Mouse (Mus musculus) kidney, adult 2 months (tissue): ENCODE data around the gene Cdrt4.

Experiments
- CTCF ChIP-seq: fragments of 200-500 bp; conservative IDR thresholded peaks from 2 replicates; pipeline ENCODE4 v1.5.1; 2011; ENCODE audit warnings: low read depth, mild to moderate bottlenecking, control low read depth, low read length, moderate library complexity, mixed read lengths; ENCODE audit not compliant: insufficient read depth, insufficient read length
- POLR2A ChIP-seq: fragments of 200-500 bp; IDR thresholded peaks from one replicate; pipeline ENCODE4 v1.6.1; 2011; ENCODE audit warnings: low read depth, low read length, control low read depth

- TF ChIP-seq CTCF (no peak), POLR2A (no peak)
Measured at GRCm38 (mm10) chr11:62977176-62977575, 26.2 kb downstream of the Cdrt4 start.
